Mouse (Mus musculus) ES-E14 (cell line): ENCODE results near the gene Gm867. TPM values are rescaled to one million over a fixed set of nuclear protein-coding genes. Genes with fewer than 3 reads are reported as not detected.

ENCODE experiments used
- DNase-seq: peaks from one replicate; pipeline ENCODE4 v3.0.0-alpha.2; 2013; ENCODE audit warnings: low read depth, low spot score
- H3K27ac ChIP-seq: 2 replicates; pipeline ENCODE4 v1.5.1; 2012; ENCODE audit warnings: low read depth, mild to moderate bottlenecking, low read length, moderate library complexity, mixed read lengths; ENCODE audit not compliant: poor library complexity, insufficient read depth, severe bottlenecking
- H3K36me3 ChIP-seq: 2 replicates; pipeline ENCODE4 v1.6.1; 2012; ENCODE audit warnings: mild to moderate bottlenecking, low read length, moderate library complexity, mixed read lengths; ENCODE audit not compliant: control insufficient read depth, poor library complexity, insufficient read depth, severe bottlenecking
- H3K4me1 ChIP-seq, 2 experiments: fragments of 150-350 bp in 1 of 2; sonication (generic) in 1 of 2; 2 replicates each; pipeline ENCODE4 v1.6.1; 2012; ENCODE audit warnings: low read length in 2 of 2, mild to moderate bottlenecking in 1 of 2, mixed read lengths in 1 of 2; ENCODE audit not compliant: control insufficient read depth in 2 of 2, insufficient read depth in 2 of 2, poor library complexity in 1 of 2
- H3K4me3 ChIP-seq, 2 experiments: fragments of 150-350 bp in 1 of 2; sonication (generic) in 1 of 2; 2 replicates each; pipeline ENCODE4 v1.5.1; 2012; ENCODE audit warnings: low read length in 2 of 2, low read depth in 1 of 2, mild to moderate bottlenecking in 1 of 2, mixed read lengths in 1 of 2; ENCODE audit not compliant: insufficient read depth in 1 of 2, poor library complexity in 1 of 2, severe bottlenecking in 1 of 2
- H3K9ac ChIP-seq: 2 replicates; pipeline ENCODE4 v1.6.1; 2012; ENCODE audit warnings: low read depth, mild to moderate bottlenecking, low read length, mixed read lengths; ENCODE audit not compliant: poor library complexity, insufficient read depth, severe bottlenecking
- H3K9me3 ChIP-seq: fragments of 150-350 bp; sonication (generic); 2 replicates; pipeline ENCODE4 v1.6.1; 2012; ENCODE audit warnings: low read depth, mild to moderate bottlenecking, low read length; ENCODE audit not compliant: control insufficient read depth, insufficient read depth
- CHD2 ChIP-seq: IDR thresholded peaks from 2 replicates; pipeline ENCODE4 v1.6.1; 2014; ENCODE audit warnings: mild to moderate bottlenecking, low read depth, low read length, inconsistent platforms
- HCFC1 ChIP-seq: IDR thresholded peaks from 2 replicates; pipeline ENCODE4 v1.6.1; 2012; ENCODE audit warnings: low read length, inconsistent platforms, borderline replicate concordance; ENCODE audit not compliant: insufficient read depth
- MAFK ChIP-seq: IDR thresholded peaks from 2 replicates; pipeline ENCODE4 v1.6.1; 2014; ENCODE audit warnings: mild to moderate bottlenecking, low read depth, low read length, inconsistent platforms; ENCODE audit not compliant: insufficient read depth
- ZC3H11A ChIP-seq: IDR thresholded peaks from 2 replicates; pipeline ENCODE4 v1.6.1; 2012; ENCODE audit warnings: low read depth, mild to moderate bottlenecking, inconsistent platforms, low read length, borderline replicate concordance
- ZNF384 ChIP-seq: IDR thresholded peaks from 2 replicates; pipeline ENCODE4 v1.6.1; 2012; ENCODE audit warnings: low read depth, low read length, inconsistent platforms
- in situ Hi-C, 2 experiments: fragments of 600-800 bp; cut with MboI; formaldehyde crosslinking; loops; one replicate each; pipeline ENCODE4 v1.15.1; 2025; ENCODE audit warnings: low sequenced_read_pairs in 2 of 2, inconsistent platforms in 1 of 2; ENCODE audit not compliant: unreplicated experiment in 2 of 2
- total RNA-seq: library from RNA; depleted of rRNA; stranded (reverse); fragments of 300-350 nt; gene quantifications from 2 replicates; pipeline ENCODE4 v1.2.3, GENCODE M21; 2012

Gm867 gene
- total RNA-seq, 1 experiment, result 1.1 TPM

DNA sequence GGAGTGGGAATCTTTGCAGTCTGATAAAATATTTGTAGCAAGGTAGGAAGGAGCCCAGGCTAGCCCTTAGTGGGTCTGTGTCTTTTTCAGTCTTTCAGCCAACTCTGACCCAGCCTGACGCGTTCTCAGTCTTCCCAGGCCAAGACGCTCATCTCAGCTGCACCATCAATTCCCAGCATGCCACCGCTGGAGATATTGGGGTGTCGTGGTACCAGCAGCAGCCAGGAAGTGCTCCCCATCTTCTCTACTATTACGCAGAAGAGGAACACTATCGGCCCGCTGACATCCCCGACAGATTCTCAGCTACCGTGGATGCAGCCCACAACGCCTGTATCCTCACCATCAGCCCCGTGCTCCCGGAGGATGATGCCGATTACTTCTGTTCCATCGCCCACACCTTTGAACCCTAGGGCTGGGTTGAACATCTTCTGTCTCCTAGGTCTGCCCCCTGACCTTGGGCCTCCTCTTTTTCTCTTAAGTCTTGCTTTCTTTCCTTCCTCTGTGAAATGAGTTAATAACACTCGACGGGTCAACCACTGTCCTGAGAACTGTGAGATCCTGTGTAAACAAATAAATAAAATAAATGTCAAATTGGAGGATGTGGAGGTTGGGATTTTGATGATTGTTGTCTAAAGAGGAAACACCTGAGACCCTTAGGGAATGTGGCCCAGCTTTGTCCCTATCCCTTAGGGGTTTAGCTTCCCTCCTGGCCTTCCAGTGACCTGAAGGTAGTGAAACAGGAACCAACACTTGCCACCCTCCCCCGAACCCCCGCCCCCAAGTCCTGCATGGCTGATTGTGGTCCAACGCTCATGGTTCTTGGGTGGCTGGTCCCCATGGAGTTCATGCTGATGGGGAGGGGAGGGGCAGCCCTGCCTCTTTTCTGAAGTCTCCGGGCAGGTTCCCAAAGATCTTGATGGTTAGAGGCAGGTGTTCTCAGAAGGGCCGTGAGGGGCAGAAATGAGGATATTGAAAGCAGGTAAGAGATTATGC is 8.9 kb upstream of the Gm867 start:
- no peak overlapping the region for H3K27ac ChIP-seq
- peaks cover 4 to 18% of the 10 kb centered on the region in 2 experiments; a peak in 3 of 4 replicates for H3K4me1 ChIP-seq
- in situ Hi-C loops, result loop anchor here (5.0 to 25.0 kb wide), 3 partner anchors 202 to 362 kb away; partner anchors contain the start of gene Ggt5 (in 1 of the 2)
- no peak for TF ChIP-seq MAFK
- TF ChIP-seq ZC3H11A, result no peak
- no peak for TF ChIP-seq CHD2
- no peak for TF ChIP-seq HCFC1
- TF ChIP-seq ZNF384, result no peak
- no peaks in the 10 kb centered on the region for H3K36me3 ChIP-seq
- peak overlapping the region; percentile 35; the same call in 1 of the 2 replicates for H3K9ac ChIP-seq
- H3K4me3 ChIP-seq, result no peak overlapping the region; a peak in 1 of 4 replicates
- DNase-seq, result no peak
- no peaks in the 10 kb centered on the region for H3K9me3 ChIP-seq

DNA sequence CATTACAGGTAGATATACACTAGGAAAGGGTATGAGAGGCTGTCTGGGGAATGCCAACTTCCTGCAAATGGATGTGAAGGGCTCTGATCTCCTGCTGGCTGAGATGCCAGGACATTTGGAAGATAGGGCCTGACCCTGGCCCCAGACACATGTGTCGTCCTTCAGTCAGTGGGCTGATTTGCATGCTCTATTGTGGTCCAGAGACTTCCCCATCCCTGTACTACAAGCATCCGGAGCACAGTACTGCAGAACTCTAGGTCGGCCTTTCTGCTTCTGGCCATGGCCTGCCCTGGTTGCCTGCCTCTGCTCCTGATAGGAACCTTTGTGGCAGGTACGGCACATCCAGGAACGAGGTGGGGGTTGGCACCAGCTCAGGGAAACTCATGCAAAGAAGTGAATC is 7.6 kb upstream of the Gm867 start:
- Histone ChIP-seq H3K9ac (no peak overlapping the region), H3K9me3 (no peaks in the 10 kb centered on the region), H3K27ac (no peak overlapping the region), H3K4me1 (peaks cover 4 to 16% of the 10 kb centered on the region in 2 experiments; a peak in 3 of 4 replicates), H3K4me3 (no peak overlapping the region), H3K36me3 (no peaks in the 10 kb centered on the region)
- TF ChIP-seq ZNF384 (no peak), ZC3H11A (no peak), CHD2 (no peak), MAFK (no peak), HCFC1 (no peak)
- in situ Hi-C loops, result no loop called here
- no peak for DNase-seq

DNA sequence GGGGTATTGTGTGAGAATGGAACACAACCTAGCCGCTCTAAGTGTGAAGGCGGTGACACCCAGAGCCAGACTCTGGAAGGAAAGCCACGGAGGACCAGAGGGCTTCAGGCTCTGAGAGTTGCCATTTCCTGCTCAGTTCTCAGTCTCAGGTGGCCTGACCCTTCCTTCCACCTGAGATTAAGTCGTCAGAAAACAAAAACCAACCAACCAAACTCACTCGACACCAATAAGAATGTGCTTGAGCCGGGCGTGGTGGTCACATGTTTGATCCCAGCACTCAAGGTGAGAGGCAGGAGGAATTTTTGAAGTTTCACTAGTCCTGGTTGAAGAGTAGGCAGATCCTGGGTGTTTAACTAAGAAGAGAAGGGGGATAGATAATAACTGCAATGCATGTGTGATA is 5.4 kb upstream of the Gm867 start:
- DNase-seq, result no peak
- Histone ChIP-seq H3K4me3 (no peak overlapping the region), H3K9me3 (no peaks in the 10 kb centered on the region), H3K27ac (no peak overlapping the region), H3K9ac (no peak overlapping the region), H3K36me3 (no peaks in the 10 kb centered on the region), H3K4me1 (peaks cover 4 to 23% of the 10 kb centered on the region in 2 experiments; a peak in 3 of 4 replicates)
- TF ChIP-seq ZNF384, result no peak
- no peak for TF ChIP-seq HCFC1
- in situ Hi-C loops, result no loop called here

DNA sequence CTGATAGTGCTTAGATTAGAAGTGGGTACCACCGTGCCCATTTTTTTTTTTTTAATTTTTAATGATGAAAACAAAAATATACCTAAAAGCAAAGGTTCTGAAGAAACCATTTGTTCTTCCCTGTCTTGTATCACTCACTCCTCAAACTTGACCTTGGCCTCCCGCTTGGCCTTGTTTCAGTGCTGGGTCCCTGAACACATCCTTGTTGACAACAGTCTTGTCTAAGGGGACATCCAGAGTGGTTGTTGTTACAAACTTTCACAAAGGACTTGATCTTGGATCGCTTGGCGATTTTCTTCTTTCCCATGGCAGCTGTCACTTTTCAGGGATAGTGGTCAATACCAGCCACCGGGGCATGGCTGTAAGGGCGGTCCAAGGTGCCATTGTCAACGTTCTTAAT is 4.7 kb upstream of the Gm867 start:
- in situ Hi-C loops, result no loop called here
- Histone ChIP-seq H3K9ac (no peak overlapping the region), H3K9me3 (no peaks in the 10 kb centered on the region), H3K4me3 (no peak overlapping the region), H3K4me1 (peaks cover 4 to 30% of the 10 kb centered on the region in 2 experiments; a peak in 3 of 4 replicates), H3K27ac (no peak overlapping the region), H3K36me3 (peaks cover 1% of the 10 kb centered on the region; the same call in 1 of the 2 replicates)
- no peak for DNase-seq
- TF ChIP-seq CHD2, result no peak
- TF ChIP-seq ZC3H11A, result no peak
- no peak for TF ChIP-seq HCFC1
